Mouse (Mus musculus) gastrocnemius, postnatal 14 days (tissue): Measurements from ENCODE around the gene Adam19. TPM values are rescaled to one million over a fixed set of nuclear protein-coding genes. Genes with fewer than 3 reads are reported as not detected.

Experiments used
- DNase-seq: peaks from one replicate; pipeline ENCODE4 v3.0.0; 2021; ENCODE audit warnings: mixed read lengths
- intact Hi-C: fragments of 180-260 bp; cut with DNase I; formaldehyde crosslinking; loops from one replicate; pipeline ENCODE4 v1.15.1; 2025; ENCODE audit warnings: low total_unique reads
- total RNA-seq, 2 experiments: library from RNA; stranded (reverse); gene quantifications; 2 replicates each; pipeline ENCODE4 v1.2.3; 2021

The Adam19 gene
- total RNA-seq, 2 experiments from 2014 or later, result 13.0 to 22.2 TPM

GRCm38 (mm10) chr11:46090036-46090725 is 34.4 kb downstream of the Adam19 start:
- DNase-seq, result no peak
- intact Hi-C loops, result no loop called here

- no peak for DNase-seq
- intact Hi-C loops, result no loop called here
Observed at GRCm38 (mm10) chr11:46090951-46091667, 35.3 kb downstream of the Adam19 start.

GRCm38 (mm10) chr11:46092121-46092520 is 36.3 kb downstream of the Adam19 start:
- intact Hi-C loops, result no loop called here
- DNase-seq, result peak; percentile 54

GRCm38 (mm10) chr11:46095477-46096264 is 39.9 kb downstream of the Adam19 start:
- intact Hi-C loops, result no loop called here
- peak; percentile 73 for DNase-seq

- intact Hi-C loops, result no loop called here
- DNase-seq, result no peak
Observed at GRCm38 (mm10) chr11:46096265-46096649, 40.5 kb downstream of the Adam19 start.

GRCm38 (mm10) chr11:46097062-46097461 is 41.3 kb downstream of the Adam19 start:
- intact Hi-C loops, result no loop called here
- DNase-seq, result no peak

- peak; percentile 46 for DNase-seq
- intact Hi-C loops, result no loop called here
Observed at GRCm38 (mm10) chr11:46102107-46102506, 46.3 kb downstream of the Adam19 start.

- intact Hi-C loops, result no loop called here
- no peak for DNase-seq
Observed at GRCm38 (mm10) chr11:46107046-46107445, 51.3 kb downstream of the Adam19 start.

- intact Hi-C loops, result no loop called here
- no peak for DNase-seq
Observed at GRCm38 (mm10) chr11:46109206-46109605, 53.4 kb downstream of the Adam19 start.

GRCm38 (mm10) chr11:46110156-46110944 is 54.6 kb downstream of the Adam19 start:
- intact Hi-C loops, result no loop called here
- DNase-seq, result no peak

- intact Hi-C loops, result no loop called here
- no peak for DNase-seq
Observed at GRCm38 (mm10) chr11:46110945-46111287, 55.1 kb downstream of the Adam19 start.

GRCm38 (mm10) chr11:46113211-46113610 is 57.4 kb downstream of the Adam19 start:
- peak; percentile 43 for DNase-seq
- intact Hi-C loops, result no loop called here

- no peak for DNase-seq
- intact Hi-C loops, result no loop called here
Observed at GRCm38 (mm10) chr11:46114221-46114620, 58.4 kb downstream of the Adam19 start.

- intact Hi-C loops, result no loop called here
- no peak for DNase-seq
Observed at GRCm38 (mm10) chr11:46115011-46115410, 59.2 kb downstream of the Adam19 start.

- no peak for DNase-seq
- intact Hi-C loops, result no loop called here
Observed at GRCm38 (mm10) chr11:46115411-46116173, 59.8 kb downstream of the Adam19 start.

GRCm38 (mm10) chr11:46116510-46116909 is 60.7 kb downstream of the Adam19 start:
- intact Hi-C loops, result no loop called here

GRCm38 (mm10) chr11:46119624-46120023 is 63.8 kb downstream of the Adam19 start:
- DNase-seq, result no peak
- intact Hi-C loops, result loop anchor here (10.0 kb wide), 1 partner anchor 175 kb away; the partner anchor contains the start of gene Lsm11

More at GRCm38 (mm10) chr11:46116510-46116909, 60.7 kb downstream of the Adam19 start:
- DNase-seq, result no peak

- no peak for DNase-seq
- intact Hi-C loops, result loop anchor here (10.0 kb wide), 1 partner anchor 175 kb away; the partner anchor contains the start of gene Lsm11
Observed at GRCm38 (mm10) chr11:46120084-46120483, 64.3 kb downstream of the Adam19 start.

- no peak for DNase-seq
- intact Hi-C loops, result loop anchor here (10.0 kb wide), 1 partner anchor 177 kb away; the partner anchor contains the start of gene Lsm11
Observed at GRCm38 (mm10) chr11:46121666-46122065, 65.9 kb downstream of the Adam19 start.
